Mouse (Mus musculus): Measurements from ENCODE around the gene Plrg1. TPM values are rescaled to one million over a fixed set of nuclear protein-coding genes. Genes with fewer than 3 reads are reported as not detected.
A peak's percentile ranks its signal among the peaks of the same experiment; 100 is the strongest.

Gene Plrg1
- total RNA-seq, 2 experiments from 2014 or later, result 29.0 to 32.2 TPM

- DNase-seq, result no peak
Measured at GRCm38 (mm10) chr3:83052102-83052501, 3.2 kb upstream of the Plrg1 start.

- DNase-seq, result no peak
Measured at GRCm38 (mm10) chr3:83053126-83053525, 2.2 kb upstream of the Plrg1 start.

GRCm38 (mm10) chr3:83053758-83054157 lies 1.6 kb upstream of the Plrg1 start:
- DNase-seq, result peak; percentile 21

GRCm38 (mm10) chr3:83054759-83055158 lies 563 bp upstream of the Plrg1 start:
- DNase-seq, result no peak

- no peak for DNase-seq
Measured at GRCm38 (mm10) chr3:83057046-83057445, 1.7 kb downstream of the Plrg1 start.

GRCm38 (mm10) chr3:83067920-83068319 lies 12.6 kb downstream of the Plrg1 start:
- DNase-seq, result no peak

- no peak for DNase-seq
Measured at GRCm38 (mm10) chr3:83068869-83069268, 13.5 kb downstream of the Plrg1 start.

- no peak for DNase-seq
Measured at GRCm38 (mm10) chr3:83070231-83070630, 14.9 kb downstream of the Plrg1 start.

GRCm38 (mm10) chr3:83076563-83076962 lies 21.2 kb downstream of the Plrg1 start:
- peak; percentile 43 for DNase-seq

- peak; percentile 55 for DNase-seq
Measured at GRCm38 (mm10) chr3:83080567-83081055, 25.3 kb downstream of the Plrg1 start.

- DNase-seq, result no peak
Measured at GRCm38 (mm10) chr3:83097586-83097985, 42.3 kb downstream of the Plrg1 start.

GRCm38 (mm10) chr3:83098546-83099034 lies 43.3 kb downstream of the Plrg1 start:
- DNase-seq, result no peak

- DNase-seq, result no peak
Measured at GRCm38 (mm10) chr3:83099139-83099538, 43.8 kb downstream of the Plrg1 start.

GRCm38 (mm10) chr3:83099651-83100050 lies 44.3 kb downstream of the Plrg1 start:
- DNase-seq, result no peak

GRCm38 (mm10) chr3:83102286-83102685 lies 47.0 kb downstream of the Plrg1 start:
- no peak for DNase-seq

- DNase-seq, result no peak
Measured at GRCm38 (mm10) chr3:83110163-83110562, 54.8 kb downstream of the Plrg1 start.

- no peak for DNase-seq
Measured at GRCm38 (mm10) chr3:83111485-83112261, 56.4 kb downstream of the Plrg1 start.

GRCm38 (mm10) chr3:83112869-83113268 lies 57.5 kb downstream of the Plrg1 start:
- no peak for DNase-seq

- DNase-seq, result no peak
Measured at GRCm38 (mm10) chr3:83114946-83115345, 59.6 kb downstream of the Plrg1 start.

GRCm38 (mm10) chr3:83117592-83117991 lies 62.3 kb downstream of the Plrg1 start:
- DNase-seq, result no peak
